Mouse (Mus musculus) megakaryocyte-erythroid progenitor cell, adult 5-6 weeks (primary cell): Measurements from ENCODE around the gene Btbd35f12. TPM values are rescaled to one million over a fixed set of nuclear protein-coding genes. Genes with fewer than 3 reads are reported as not detected.
"Not testable (repeated sequence)": the region's sequence is repeated elsewhere in the genome, so short reads cannot be mapped to it uniquely, and the experiment has no call there.

Experiments
- ATAC-seq: replicated peaks from 2 replicates; pipeline ENCODE4 v1.8.0; 2016; ENCODE audit warnings: mild to moderate bottlenecking, inconsistent platforms; ENCODE audit not compliant: severe bottlenecking, poor library complexity, low FRiP score, low TSS enrichment
- total RNA-seq, 2 experiments: library from RNA; stranded (forward) in 1 of 2; stranded (reverse) in 1 of 2; fragments of 200-1000, 215-1000 nt in 1 of 2; fragments of >200 nt in 1 of 2; fragmentation: Nextera tagmentation in 1 of 2; gene quantifications; 2 replicates each; pipeline ENCODE4 v1.2.3; 2014 to 2017

Btbd35f12 gene
- total RNA-seq (2014; fragmentation: Nextera tagmentation), result not detected in 2 replicates
- not detected in 2 replicates for total RNA-seq (2017)

- not testable (repeated sequence) for ATAC-seq
These were observed at the start of gene Btbd35f12 for GRCm38 (mm10) chrX:33313079-33313478. TSS of gene Btbd35f12 (plus strand) at chrX:33313379.

GRCm38 (mm10) chrX:33353254-33353653 lies 40.1 kb downstream of the Btbd35f12 start:
- ATAC-seq, result not testable (repeated sequence)

Other genes with a start within 250 kb of the Btbd35f12 start
- gene Spin2-ps6, start 78.5 kb upstream of the Btbd35f12 start, total RNA-seq (2014; fragmentation: Nextera tagmentation), result not detected in 2 replicates
- not detected in 2 replicates for gene Spin2-ps6, start 78.5 kb upstream of the Btbd35f12 start, total RNA-seq (2017)